Mouse (Mus musculus): ENCODE measurements around the gene Clcf1. TPM values are rescaled to one million over a fixed set of nuclear protein-coding genes. Genes with fewer than 3 reads are reported as not detected.

Clcf1 gene
- polyA plus RNA-seq, 1 experiment from 2014 or later, result 0.39 TPM

GRCm38 (mm10) chr19:4227446-4227845 is 13.4 kb downstream of the Clcf1 start:
- ATAC-seq (replicated peaks), result no peak

GRCm38 (mm10) chr19:4227894-4228678 is 14.0 kb downstream of the Clcf1 start:
- Histone ChIP-seq H3K27me3 (peaks cover 17% of the 10 kb centered on the region), H3K4me2 (replicated peaks) (no peak overlapping the region), H3K4me3 (no peak overlapping the region), H3K4me1 (peaks cover 13% of the 10 kb centered on the region), H3K9ac (replicated peaks) (no peak overlapping the region), H3K9me3 (no peaks in the 10 kb centered on the region), H3K27ac (replicated peaks) (no peak overlapping the region), H3K36me3 (no peaks in the 10 kb centered on the region)
- 13% methylated on average over 8 of the region's 8 CpGs for WGBS
- no peak for ATAC-seq (replicated peaks)

More at GRCm38 (mm10) chr19:4227446-4227845, 13.4 kb downstream of the Clcf1 start:
- H3K27me3 ChIP-seq, result peaks cover 14% of the 10 kb centered on the region
- H3K4me1 ChIP-seq, result peaks cover 10% of the 10 kb centered on the region
- no peaks in the 10 kb centered on the region for H3K9me3 ChIP-seq
- no peak overlapping the region for H3K4me2 ChIP-seq (replicated peaks)
- no peaks in the 10 kb centered on the region for H3K36me3 ChIP-seq
- 77% methylated on average over 5 of the region's 5 CpGs for WGBS
- H3K27ac ChIP-seq (replicated peaks), result no peak overlapping the region
- H3K4me3 ChIP-seq, result no peak overlapping the region
- no peak overlapping the region for H3K9ac ChIP-seq (replicated peaks)

- ATAC-seq (replicated peaks), result no peak
- Histone ChIP-seq H3K9ac (replicated peaks) (no peak overlapping the region), H3K4me3 (no peak overlapping the region), H3K9me3 (no peaks in the 10 kb centered on the region), H3K36me3 (no peaks in the 10 kb centered on the region), H3K27ac (replicated peaks) (no peak overlapping the region), H3K27me3 (peaks cover 18% of the 10 kb centered on the region), H3K4me2 (replicated peaks) (no peak overlapping the region), H3K4me1 (peaks cover 13% of the 10 kb centered on the region)
- WGBS, result 75% methylated on average over 4 of the region's 4 CpGs
Measured at GRCm38 (mm10) chr19:4228891-4229290, 14.9 kb downstream of the Clcf1 start.

- no peak overlapping the region for H3K4me2 ChIP-seq (replicated peaks)
- H3K36me3 ChIP-seq, result no peaks in the 10 kb centered on the region
- H3K9ac ChIP-seq (replicated peaks), result no peak overlapping the region
- H3K4me3 ChIP-seq, result no peak overlapping the region
- H3K4me1 ChIP-seq, result peaks cover 13% of the 10 kb centered on the region
- H3K9me3 ChIP-seq, result no peaks in the 10 kb centered on the region
- H3K27ac ChIP-seq (replicated peaks), result no peak overlapping the region
- 46% methylated on average over 9 of the region's 9 CpGs for WGBS
- H3K27me3 ChIP-seq, result peaks cover 18% of the 10 kb centered on the region
- no peak for ATAC-seq (replicated peaks)
Measured at GRCm38 (mm10) chr19:4229451-4230076, 15.5 kb downstream of the Clcf1 start.

- Histone ChIP-seq H3K4me2 (replicated peaks) (no peak overlapping the region), H3K27ac (replicated peaks) (no peak overlapping the region), H3K9me3 (no peaks in the 10 kb centered on the region), H3K4me1 (peaks cover 13% of the 10 kb centered on the region), H3K36me3 (no peaks in the 10 kb centered on the region), H3K27me3 (peaks cover 18% of the 10 kb centered on the region), H3K4me3 (no peak overlapping the region), H3K9ac (replicated peaks) (no peak overlapping the region)
- WGBS, result 72% methylated on average over 8 of the region's 8 CpGs
- ATAC-seq (replicated peaks), result no peak
Measured at GRCm38 (mm10) chr19:4230415-4230814, 16.4 kb downstream of the Clcf1 start.

GRCm38 (mm10) chr19:4231253-4232185 is 17.5 kb downstream of the Clcf1 start, which contains the start of gene Pold4:
Pold4 (plus strand) TSS chr19:4231899.
- H3K4me1 ChIP-seq, result peaks cover 13% of the 10 kb centered on the region
- H3K4me2 ChIP-seq (replicated peaks), result peak within 1 kb of the TSS; percentile 81
- H3K4me3 ChIP-seq, result peak within 1 kb of the TSS; percentile 64
- H3K36me3 ChIP-seq, result no peaks in the 10 kb centered on the region
- no peaks in the 10 kb centered on the region for H3K9me3 ChIP-seq
- H3K27me3 ChIP-seq, result peaks cover 18% of the 10 kb centered on the region
- H3K9ac ChIP-seq (replicated peaks), result peak within 1 kb of the TSS; percentile 70
- H3K27ac ChIP-seq (replicated peaks), result peak within 1 kb of the TSS; percentile 73; the same call in 1 of the 2 replicates
- peak; percentile 93 for ATAC-seq (replicated peaks)
- 11% methylated on average over 26 of the region's 26 CpGs for WGBS

GRCm38 (mm10) chr19:4232186-4232572 is 18.1 kb downstream of the Clcf1 start:
- Histone ChIP-seq H3K4me3 (peak overlapping the region; percentile 64), H3K4me1 (peaks cover 13% of the 10 kb centered on the region), H3K9me3 (no peaks in the 10 kb centered on the region), H3K4me2 (replicated peaks) (peak overlapping the region; percentile 81), H3K27ac (replicated peaks) (peak overlapping the region; percentile 73; the same call in 1 of the 2 replicates), H3K36me3 (no peaks in the 10 kb centered on the region), H3K27me3 (peaks cover 18% of the 10 kb centered on the region), H3K9ac (replicated peaks) (peak overlapping the region; percentile 70)
- 30% methylated on average over 2 of the region's 2 CpGs for WGBS
- no peak for ATAC-seq (replicated peaks)

- Histone ChIP-seq H3K9me3 (no peaks in the 10 kb centered on the region), H3K4me2 (replicated peaks) (peak overlapping the region; percentile 81), H3K4me3 (peak overlapping the region; percentile 64; the same call in 1 of the 2 replicates), H3K27ac (replicated peaks) (no peak overlapping the region), H3K27me3 (peaks cover 18% of the 10 kb centered on the region), H3K4me1 (peaks cover 13% of the 10 kb centered on the region), H3K36me3 (no peaks in the 10 kb centered on the region), H3K9ac (replicated peaks) (peak overlapping the region; percentile 70)
- WGBS, result 82% methylated on average over 7 of the region's 7 CpGs
- no peak for ATAC-seq (replicated peaks)
Measured at GRCm38 (mm10) chr19:4232651-4233050, 18.6 kb downstream of the Clcf1 start.

- Histone ChIP-seq H3K36me3 (no peaks in the 10 kb centered on the region), H3K4me1 (peaks cover 13% of the 10 kb centered on the region), H3K4me2 (replicated peaks) (no peak overlapping the region), H3K27me3 (peaks cover 8% of the 10 kb centered on the region), H3K27ac (replicated peaks) (no peak overlapping the region), H3K9ac (replicated peaks) (no peak overlapping the region), H3K4me3 (no peak overlapping the region), H3K9me3 (no peaks in the 10 kb centered on the region)
- 83% methylated on average over 4 of the region's 4 CpGs for WGBS
- ATAC-seq (replicated peaks), result no peak
Measured at GRCm38 (mm10) chr19:4234548-4234947, 20.5 kb downstream of the Clcf1 start.

- Histone ChIP-seq H3K4me1 (no peaks in the 10 kb centered on the region), H3K27me3 (no peaks in the 10 kb centered on the region), H3K9me3 (no peaks in the 10 kb centered on the region), H3K4me2 (replicated peaks) (no peak overlapping the region), H3K36me3 (no peaks in the 10 kb centered on the region), H3K9ac (replicated peaks) (no peak overlapping the region), H3K27ac (replicated peaks) (no peak overlapping the region), H3K4me3 (no peak overlapping the region)
- no peak for ATAC-seq (replicated peaks)
- WGBS, result 72% methylated on average over 8 of the region's 8 CpGs
Measured at GRCm38 (mm10) chr19:4240247-4240668, 26.2 kb downstream of the Clcf1 start.

- Histone ChIP-seq H3K9ac (replicated peaks) (no peak overlapping the region), H3K27me3 (no peaks in the 10 kb centered on the region), H3K36me3 (no peaks in the 10 kb centered on the region), H3K9me3 (no peaks in the 10 kb centered on the region), H3K4me3 (no peak overlapping the region), H3K4me2 (replicated peaks) (no peak overlapping the region), H3K4me1 (no peaks in the 10 kb centered on the region), H3K27ac (replicated peaks) (no peak overlapping the region)
- ATAC-seq (replicated peaks), result no peak
- 64% methylated on average over 3 of the region's 3 CpGs for WGBS
Measured at GRCm38 (mm10) chr19:4242416-4242815, 28.4 kb downstream of the Clcf1 start.

Measured in forebrain, embryonic 15.5 days (tissue).